Mouse (Mus musculus) yolk sac, embryonic 10.5 days (tissue): Measurements from ENCODE around the gene Pofut1.
A peak's percentile ranks its signal among the peaks of the same experiment; 100 is the strongest.

Experiments used
- DNase-seq: peaks from one replicate; pipeline ENCODE4 v3.0.0-alpha.2; 2017; ENCODE audit warnings: low spot score

The Pofut1 gene

GRCm38 (mm10) chr2:153290938-153291928 is 49.9 kb downstream of the Pofut1 start, which contains the start of gene Kif3b:
Gene Kif3b, plus strand, starts transcription at chr2:153291413.
- DNase-seq = peak; percentile 88

- no peak for DNase-seq
Observed at GRCm38 (mm10) chr2:153292305-153292861, 51.0 kb downstream of the Pofut1 start.

GRCm38 (mm10) chr2:153295196-153295595 is 53.9 kb downstream of the Pofut1 start:
- no peak for DNase-seq

- DNase-seq = no peak
Observed at GRCm38 (mm10) chr2:153297771-153298170, 56.4 kb downstream of the Pofut1 start.

- no peak for DNase-seq
Observed at GRCm38 (mm10) chr2:153298460-153298859, 57.1 kb downstream of the Pofut1 start.

GRCm38 (mm10) chr2:153298863-153299262 is 57.5 kb downstream of the Pofut1 start:
- DNase-seq = no peak

- no peak for DNase-seq
Observed at GRCm38 (mm10) chr2:153301123-153301522, 59.8 kb downstream of the Pofut1 start.

- DNase-seq = no peak
Observed at GRCm38 (mm10) chr2:153305240-153305639, 63.9 kb downstream of the Pofut1 start.

- no peak for DNase-seq
Observed at GRCm38 (mm10) chr2:153308586-153308985, 67.3 kb downstream of the Pofut1 start.

GRCm38 (mm10) chr2:153309106-153309505 is 67.8 kb downstream of the Pofut1 start:
- DNase-seq = no peak

- DNase-seq = no peak
Observed at GRCm38 (mm10) chr2:153310228-153310627, 68.9 kb downstream of the Pofut1 start.

GRCm38 (mm10) chr2:153312884-153313283 is 71.6 kb downstream of the Pofut1 start:
- no peak for DNase-seq

- DNase-seq = no peak
Observed at GRCm38 (mm10) chr2:153318408-153318807, 77.1 kb downstream of the Pofut1 start.

- DNase-seq = no peak
Observed at GRCm38 (mm10) chr2:153319036-153319643, 77.8 kb downstream of the Pofut1 start.
